Mouse (Mus musculus) midbrain, embryonic 16.5 days (tissue): ENCODE data around the gene Srsy. TPM values are rescaled to one million over a fixed set of nuclear protein-coding genes. Genes with fewer than 3 reads are reported as not detected.
"Not testable (repeated sequence)": the region's sequence is repeated elsewhere in the genome, so short reads cannot be mapped to it uniquely, and the experiment has no call there.

Source experiments
- ATAC-seq: fragments of 200-750 bp; cut with Nextera tagmentation; 2 replicates; pipeline ENCODE4 v1.8.0; 2017; ENCODE audit warnings: moderate TSS enrichment
- H3K27ac ChIP-seq: fragments of 300-500 bp; sonication (generic); 2 replicates; pipeline ENCODE4 v1.5.1; 2014; ENCODE audit warnings: mild to moderate bottlenecking, low read length, mixed read lengths
- H3K27me3 ChIP-seq: fragments of 300-500 bp; sonication (generic); 2 replicates; pipeline ENCODE4 v1.6.1; 2014; ENCODE audit warnings: low read depth, low read length, mixed read lengths; ENCODE audit not compliant: control insufficient read depth, insufficient read depth
- H3K36me3 ChIP-seq: fragments of 300-500 bp; sonication (generic); 2 replicates; pipeline ENCODE4 v1.6.1; 2014; ENCODE audit warnings: mild to moderate bottlenecking, low read length, moderate library complexity, mixed read lengths; ENCODE audit not compliant: control insufficient read depth, insufficient read depth
- H3K4me1 ChIP-seq: fragments of 300-500 bp; sonication (generic); 2 replicates; pipeline ENCODE4 v1.6.1; 2014; ENCODE audit warnings: mild to moderate bottlenecking, low read length, mixed read lengths; ENCODE audit not compliant: control insufficient read depth, insufficient read depth
- H3K4me2 ChIP-seq: fragments of 300-500 bp; sonication (generic); 2 replicates; pipeline ENCODE4 v1.6.1; 2014; ENCODE audit warnings: mild to moderate bottlenecking, low read length, mixed read lengths
- H3K4me3 ChIP-seq: fragments of 300-500 bp; sonication (generic); 2 replicates; pipeline ENCODE4 v1.5.1; 2014; ENCODE audit warnings: low read depth, mild to moderate bottlenecking, low read length, moderate library complexity, mixed read lengths
- H3K9ac ChIP-seq: fragments of 300-500 bp; sonication (generic); 2 replicates; pipeline ENCODE4 v1.6.1; 2014; ENCODE audit warnings: low read depth, low read length, mixed read lengths
- H3K9me3 ChIP-seq: fragments of 300-500 bp; sonication (generic); replicated peaks from 2 replicates; pipeline ENCODE4 v1.6.1; 2014; ENCODE audit warnings: mild to moderate bottlenecking, low read length, mixed read lengths; ENCODE audit not compliant: control insufficient read depth, poor library complexity, severe bottlenecking
- WGBS: fragments of 180-500 bp; shearing (Covaris S2); extraction: QIAGEN DNeasy Blood & Tissue Kit; methylation state at CpG from one replicate; pipeline ENCODE4 v1.1.7; 2014; 5-methylcytosine and 5-hydroxymethylcytosine counted together
- polyA plus RNA-seq: library from polyadenylated mRNA; unstranded; fragments of >200 nt; fragmentation: Nextera tagmentation; extraction: Ambion mirVana; gene quantifications from 2 replicates; pipeline ENCODE4 v1.2.1, GENCODE M21; 2015

The Srsy gene
- not detected in 2 replicates for polyA plus RNA-seq

- no CpG with 5 or more reads among the region's 1 CpGs for WGBS
- not testable (repeated sequence) for H3K4me1 ChIP-seq, H3K36me3 ChIP-seq, H3K9me3 ChIP-seq, H3K4me3 ChIP-seq, H3K9ac ChIP-seq, H3K4me2 ChIP-seq, H3K27ac ChIP-seq, ATAC-seq, H3K27me3 ChIP-seq
Observed at GRCm38 (mm10) chrY:17937230-17937629, at the start of gene Srsy. TSS of gene Srsy (minus strand) at chrY:17937330.

Other genes with a start within 250 kb of the Srsy start
- not detected in 2 replicates for gene Gm21904, start 91.1 kb downstream of the Srsy start, polyA plus RNA-seq
- not detected in 2 replicates for gene Gm20772, start 62.6 kb downstream of the Srsy start, polyA plus RNA-seq
- gene Gm20831, start 62.6 kb downstream of the Srsy start, polyA plus RNA-seq = not detected in 2 replicates
- gene Gm21764, start 124.5 kb upstream of the Srsy start, polyA plus RNA-seq = not detected in 2 replicates
- not detected in 2 replicates for gene Ssty1, start 151.8 kb upstream of the Srsy start, polyA plus RNA-seq